Mouse (Mus musculus) cortical plate, adult 2 months (tissue): ENCODE results near the gene Ehbp1l1. TPM values are rescaled to one million over a fixed set of nuclear protein-coding genes. Genes with fewer than 3 reads are reported as not detected.

ENCODE experiments used
- H3K27ac ChIP-seq: fragments of 200-500 bp; 2 replicates; pipeline ENCODE4 v1.5.1; 2012; ENCODE audit warnings: low read length, control low read depth, inconsistent platforms; ENCODE audit not compliant: insufficient read depth
- H3K4me1 ChIP-seq: fragments of 200-500 bp; 2 replicates; pipeline ENCODE4 v1.6.1; 2011; ENCODE audit warnings: low read length; ENCODE audit not compliant: control insufficient read depth, insufficient read depth
- H3K4me3 ChIP-seq: fragments of 200-500 bp; 2 replicates; pipeline ENCODE4 v1.5.1; 2011; ENCODE audit warnings: mild to moderate bottlenecking, low read length, control low read depth; ENCODE audit not compliant: insufficient read depth
- CTCF ChIP-seq: fragments of 200-500 bp; IDR thresholded peaks from 2 replicates; pipeline ENCODE4 v1.5.1; 2011; ENCODE audit warnings: mild to moderate bottlenecking, control low read depth, low read length; ENCODE audit not compliant: insufficient read depth; ENCODE audit errors: extremely low read depth
- POLR2A ChIP-seq: fragments of 200-500 bp; IDR thresholded peaks from 2 replicates; pipeline ENCODE4 v1.6.1; 2011; ENCODE audit warnings: mild to moderate bottlenecking, low read length, control low read depth; ENCODE audit not compliant: insufficient read depth; ENCODE audit errors: extremely low read depth
- polyA plus RNA-seq: library from polyadenylated mRNA; depleted of rRNA; stranded (reverse); fragments of >200 nt; gene quantifications from 2 replicates; pipeline ENCODE4 v1.2.3, GENCODE M21; 2012

Ehbp1l1 gene
- polyA plus RNA-seq, 1 experiment = 16.5 TPM

- Histone ChIP-seq H3K4me1 (peaks cover 5% of the 10 kb centered on the region; the same call in 1 of the 2 replicates), H3K27ac (no peak overlapping the region), H3K4me3 (no peak overlapping the region)
- no peak for TF ChIP-seq POLR2A
- no peak for TF ChIP-seq CTCF
These were observed 15.5 kb downstream of the Ehbp1l1 start for GRCm38 (mm10) chr19:5710581-5710980.

- no peak for TF ChIP-seq CTCF
- H3K4me3 ChIP-seq = no peak overlapping the region
- H3K4me1 ChIP-seq = peaks cover 5% of the 10 kb centered on the region; the same call in 1 of the 2 replicates
- no peak overlapping the region for H3K27ac ChIP-seq
These were observed 16.0 kb downstream of the Ehbp1l1 start for GRCm38 (mm10) chr19:5710068-5710467.

- TF ChIP-seq CTCF (no peak), POLR2A (no peak)
- Histone ChIP-seq H3K4me3 (no peak overlapping the region), H3K27ac (no peak overlapping the region), H3K4me1 (no peaks in the 10 kb centered on the region)
These were observed 21.1 kb downstream of the Ehbp1l1 start for GRCm38 (mm10) chr19:5704801-5705571.

DNA sequence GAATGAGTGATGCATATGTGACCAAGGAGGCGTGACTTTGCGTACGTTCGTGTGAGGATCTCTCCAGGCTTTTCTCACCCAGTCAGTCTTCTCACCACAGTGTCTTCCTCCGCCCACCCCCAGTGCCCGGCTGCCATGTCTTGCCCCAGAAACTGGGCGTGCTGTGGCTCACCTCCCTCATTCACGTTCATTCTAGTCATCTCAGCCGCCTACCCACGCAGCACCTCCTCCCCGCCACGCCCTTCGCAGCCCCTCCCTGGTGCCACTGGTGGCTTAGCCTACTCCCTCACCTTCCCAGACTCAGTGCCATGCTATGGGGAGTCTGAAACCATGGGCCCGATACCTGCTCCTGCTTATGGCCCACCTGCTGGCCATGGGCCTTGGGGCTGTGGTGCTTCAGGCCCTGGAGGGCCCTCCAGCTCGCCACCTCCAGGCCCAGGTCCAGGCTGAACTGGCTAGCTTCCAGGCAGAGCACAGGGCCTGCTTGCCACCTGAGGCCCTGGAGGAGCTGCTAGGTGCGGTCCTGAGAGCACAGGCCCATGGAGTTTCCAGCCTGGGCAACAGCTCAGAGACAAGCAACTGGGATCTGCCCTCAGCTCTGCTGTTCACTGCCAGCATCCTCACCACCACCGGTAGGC is 21.8 kb downstream of the Ehbp1l1 start, which contains the start of gene Kcnk7:
TSS of gene Kcnk7 (plus strand) at position 205 of the 638 bp plus-strand sequence.
- no peak for TF ChIP-seq CTCF
- no peak for TF ChIP-seq POLR2A
- H3K27ac ChIP-seq = no peak within 1 kb of the TSS
- H3K4me3 ChIP-seq = no peak within 1 kb of the TSS
- H3K4me1 ChIP-seq = no peaks in the 10 kb centered on the region

GRCm38 (mm10) chr19:5695849-5696462 is 30.2 kb downstream of the Ehbp1l1 start:
- Histone ChIP-seq H3K27ac (no peak overlapping the region), H3K4me3 (no peak overlapping the region), H3K4me1 (peaks cover 7% of the 10 kb centered on the region)
- TF ChIP-seq CTCF = no peak
- TF ChIP-seq POLR2A = no peak

DNA sequence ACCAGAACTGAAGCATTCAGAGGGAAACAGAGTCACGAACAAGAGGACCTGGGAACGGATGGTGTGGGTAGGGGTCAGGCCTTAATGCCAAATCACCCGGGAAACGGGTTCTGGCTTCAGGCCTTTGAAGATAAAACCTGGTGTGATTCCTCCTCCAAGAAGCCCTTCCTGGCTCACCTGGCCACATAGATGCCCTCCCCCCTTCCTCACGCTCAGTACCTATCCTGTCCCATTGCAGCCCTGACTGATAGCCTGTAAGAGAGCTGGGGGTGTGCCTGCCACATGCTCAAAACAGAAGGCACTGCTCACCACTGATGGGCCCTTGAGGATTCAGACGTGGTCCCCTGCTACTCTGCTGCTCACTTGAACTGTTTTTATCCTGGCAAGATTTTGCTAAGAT is 32.3 kb downstream of the Ehbp1l1 start:
- Histone ChIP-seq H3K27ac (peak overlapping the region; percentile 8; the same call in 1 of the 2 replicates), H3K4me1 (peaks cover 7% of the 10 kb centered on the region), H3K4me3 (no peak overlapping the region)
- no peak for TF ChIP-seq CTCF
- no peak for TF ChIP-seq POLR2A

- Histone ChIP-seq H3K27ac (peak overlapping the region; percentile 81), H3K4me3 (peak overlapping the region; percentile 83; the same call in 1 of the 2 replicates), H3K4me1 (peaks cover 7% of the 10 kb centered on the region)
- TF ChIP-seq CTCF = no peak
- no peak for TF ChIP-seq POLR2A
These were observed 33.2 kb downstream of the Ehbp1l1 start for GRCm38 (mm10) chr19:5692913-5693396.

GRCm38 (mm10) chr19:5692086-5692912 is 33.8 kb downstream of the Ehbp1l1 start:
- Histone ChIP-seq H3K4me1 (peaks cover 9% of the 10 kb centered on the region), H3K27ac (peak overlapping the region; percentile 93), H3K4me3 (peak overlapping the region; percentile 83)
- TF ChIP-seq CTCF (no peak), POLR2A (0 out of 2 replicates have a peak, but pooled peaks have one; percentile 9)

DNA sequence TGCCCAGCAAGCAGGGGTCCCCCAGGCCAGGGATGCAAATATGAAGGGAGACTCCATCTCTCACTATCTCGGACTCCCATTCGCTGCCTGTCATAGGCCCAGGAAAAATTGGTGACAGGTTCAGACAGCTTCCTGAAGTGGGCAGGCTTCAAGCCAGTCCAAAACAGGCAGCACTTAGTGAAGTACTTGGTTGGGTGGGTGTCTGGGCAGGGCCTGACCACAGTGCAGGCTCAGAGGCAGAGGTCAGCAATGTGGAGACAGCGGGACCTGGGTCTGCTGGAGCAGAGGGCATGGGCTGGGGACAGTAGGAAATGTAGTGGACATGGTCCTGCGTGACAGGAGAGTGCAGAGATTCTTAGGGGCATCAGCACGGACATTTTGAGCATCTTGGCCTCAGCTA is 34.5 kb downstream of the Ehbp1l1 start:
- Histone ChIP-seq H3K27ac (peak overlapping the region; percentile 93), H3K4me3 (peak overlapping the region; percentile 83), H3K4me1 (peaks cover 9% of the 10 kb centered on the region)
- TF ChIP-seq POLR2A (no peak), CTCF (no peak)
